Mouse (Mus musculus): ENCODE data around the gene Hist1h2ab. TPM values are rescaled to one million over a fixed set of nuclear protein-coding genes. Genes with fewer than 3 reads are reported as not detected.

Hist1h2ab gene
- polyA plus RNA-seq, 1 experiment from 2014 or later = 23.1 TPM

Small RNA genes within 50 kb of the gene (microRNA-seq; reads per million reads assigned to microRNA genes)
- gene Gm44314 (ENCODE audit: borderline number of aligned reads) = not detected
- gene Gm44484 (ENCODE audit: borderline number of aligned reads) = not detected

Other genes starting within 250 kb of the Hist1h2ab start
- 6.1 and 7.1 TPM in 2 replicates for gene Hist1h4h, start 220.1 kb upstream of the Hist1h2ab start, polyA plus RNA-seq (2015; fragmentation: Nextera tagmentation; extraction: Ambion mirVana)
- 2.7 and 3.4 TPM in 2 replicates for gene Hist1h2af, start 217.2 kb upstream of the Hist1h2ab start, polyA plus RNA-seq (2015; fragmentation: Nextera tagmentation; extraction: Ambion mirVana)
- gene Hist1h3g, start 215.7 kb upstream of the Hist1h2ab start, polyA plus RNA-seq (2015; fragmentation: Nextera tagmentation; extraction: Ambion mirVana) = 3.2 and 5.3 TPM in 2 replicates
- gene Hist1h2bh, start 207.7 kb upstream of the Hist1h2ab start, polyA plus RNA-seq (2015; fragmentation: Nextera tagmentation; extraction: Ambion mirVana) = 1.0 and 1.1 TPM in 2 replicates
- 0.25 and 0.37 TPM in 2 replicates for gene Hist1h3f, start 207.1 kb upstream of the Hist1h2ab start, polyA plus RNA-seq (2015; fragmentation: Nextera tagmentation; extraction: Ambion mirVana)
- gene Hist1h4f, start 199.5 kb upstream of the Hist1h2ab start, polyA plus RNA-seq (2015; fragmentation: Nextera tagmentation; extraction: Ambion mirVana) = 1.1 and 1.7 TPM in 2 replicates
- gene Hist1h1d, start 197.9 kb upstream of the Hist1h2ab start, polyA plus RNA-seq (2015; fragmentation: Nextera tagmentation; extraction: Ambion mirVana) = 0.44 and 0.55 TPM in 2 replicates
- gene Hist1h3e, start 188.8 kb upstream of the Hist1h2ab start, polyA plus RNA-seq (2015; fragmentation: Nextera tagmentation; extraction: Ambion mirVana) = 3.7 and 4.4 TPM in 2 replicates
- 53.3 and 77.8 TPM in 2 replicates for gene Hist1h2ae, start 179.9 kb upstream of the Hist1h2ab start, polyA plus RNA-seq (2015; fragmentation: Nextera tagmentation; extraction: Ambion mirVana)
- gene Hist1h2bg, start 179.7 kb upstream of the Hist1h2ab start, polyA plus RNA-seq (2015; fragmentation: Nextera tagmentation; extraction: Ambion mirVana) = 6.5 and 8.3 TPM in 2 replicates
- 2.8 and 3.7 TPM in 2 replicates for gene Hist1h2bf, start 176.9 kb upstream of the Hist1h2ab start, polyA plus RNA-seq (2015; fragmentation: Nextera tagmentation; extraction: Ambion mirVana)
- 1.8 and 3.9 TPM in 2 replicates for gene Hist1h2ad, start 176.7 kb upstream of the Hist1h2ab start, polyA plus RNA-seq (2015; fragmentation: Nextera tagmentation; extraction: Ambion mirVana)
- 5.0 and 6.0 TPM in 2 replicates for gene Hist1h3d, start 175.4 kb upstream of the Hist1h2ab start, polyA plus RNA-seq (2015; fragmentation: Nextera tagmentation; extraction: Ambion mirVana)
- 86.2 and 107 TPM in 2 replicates for gene Hist1h4d, start 169.5 kb upstream of the Hist1h2ab start, polyA plus RNA-seq (2015; fragmentation: Nextera tagmentation; extraction: Ambion mirVana)
- gene Hist1h2be, start 130.0 kb upstream of the Hist1h2ab start, polyA plus RNA-seq (2015; fragmentation: Nextera tagmentation; extraction: Ambion mirVana) = 2.7 and 3.6 TPM in 2 replicates
- 14.7 and 20.7 TPM in 2 replicates for gene Hist1h1e, start 128.6 kb upstream of the Hist1h2ab start, polyA plus RNA-seq (2015; fragmentation: Nextera tagmentation; extraction: Ambion mirVana)
- 1.1 and 1.3 TPM in 2 replicates for gene Hist1h2ac, start 67.2 kb upstream of the Hist1h2ab start, polyA plus RNA-seq (2015; fragmentation: Nextera tagmentation; extraction: Ambion mirVana)
- gene Hist1h2bc, start 66.9 kb upstream of the Hist1h2ab start, polyA plus RNA-seq (2015; fragmentation: Nextera tagmentation; extraction: Ambion mirVana) = 63.3 and 66.8 TPM in 2 replicates
- not detected in 2 replicates for gene Hist1h1t, start 55.3 kb upstream of the Hist1h2ab start, polyA plus RNA-seq (2015; fragmentation: Nextera tagmentation; extraction: Ambion mirVana)
- gene Hist1h4c, start 52.7 kb upstream of the Hist1h2ab start, polyA plus RNA-seq (2015; fragmentation: Nextera tagmentation; extraction: Ambion mirVana) = 4.2 and 5.3 TPM in 2 replicates
- 8.7 and 13.0 TPM in 2 replicates for gene Hfe, start 40.3 kb upstream of the Hist1h2ab start, polyA plus RNA-seq (2015; fragmentation: Nextera tagmentation; extraction: Ambion mirVana)
- gene Hist1h1c, start 12.3 kb upstream of the Hist1h2ab start, polyA plus RNA-seq (2015; fragmentation: Nextera tagmentation; extraction: Ambion mirVana) = 36.4 TPM in 2 replicates
- gene Hist1h3c, start 5.5 kb upstream of the Hist1h2ab start, polyA plus RNA-seq (2015; fragmentation: Nextera tagmentation; extraction: Ambion mirVana) = 3.5 and 4.8 TPM in 2 replicates
- gene Hist1h2bb, start 4.4 kb upstream of the Hist1h2ab start, polyA plus RNA-seq (2015; fragmentation: Nextera tagmentation; extraction: Ambion mirVana) = 2.0 and 2.1 TPM in 2 replicates
- 8.4 and 9.7 TPM in 2 replicates for gene Hist1h3b, start 1.1 kb downstream of the Hist1h2ab start, polyA plus RNA-seq (2015; fragmentation: Nextera tagmentation; extraction: Ambion mirVana)
- gene Hist1h4b, start 5.9 kb downstream of the Hist1h2ab start, polyA plus RNA-seq (2015; fragmentation: Nextera tagmentation; extraction: Ambion mirVana) = 2.6 and 3.0 TPM in 2 replicates
- gene Hist1h4a, start 10.1 kb downstream of the Hist1h2ab start, polyA plus RNA-seq (2015; fragmentation: Nextera tagmentation; extraction: Ambion mirVana) = 0.39 and 0.42 TPM in 2 replicates
- gene Hist1h3a, start 11.3 kb downstream of the Hist1h2ab start, polyA plus RNA-seq (2015; fragmentation: Nextera tagmentation; extraction: Ambion mirVana) = 2.3 and 3.5 TPM in 2 replicates
- gene Hist1h1a, start 12.5 kb downstream of the Hist1h2ab start, polyA plus RNA-seq (2015; fragmentation: Nextera tagmentation; extraction: Ambion mirVana) = 1.8 and 1.9 TPM in 2 replicates
- not detected in 2 replicates for gene Trim38, start 18.8 kb downstream of the Hist1h2ab start, polyA plus RNA-seq (2015; fragmentation: Nextera tagmentation; extraction: Ambion mirVana)
- not detected in 2 replicates for gene Slc17a2, start 55.9 kb downstream of the Hist1h2ab start, polyA plus RNA-seq (2015; fragmentation: Nextera tagmentation; extraction: Ambion mirVana)
- gene Slc17a3, start 88.3 kb downstream of the Hist1h2ab start, polyA plus RNA-seq (2015; fragmentation: Nextera tagmentation; extraction: Ambion mirVana) = not detected in 2 replicates
- gene Slc17a1, start 116.6 kb downstream of the Hist1h2ab start, polyA plus RNA-seq (2015; fragmentation: Nextera tagmentation; extraction: Ambion mirVana) = not detected in 2 replicates
- not detected in 2 replicates for gene Slc17a4, start 163.9 kb downstream of the Hist1h2ab start, polyA plus RNA-seq (2015; fragmentation: Nextera tagmentation; extraction: Ambion mirVana)
- not detected in 2 replicates for gene Hist1h2ba, start 183.0 kb downstream of the Hist1h2ab start, polyA plus RNA-seq (2015; fragmentation: Nextera tagmentation; extraction: Ambion mirVana)
- not detected in 2 replicates for gene Hist1h2aa, start 183.3 kb downstream of the Hist1h2ab start, polyA plus RNA-seq (2015; fragmentation: Nextera tagmentation; extraction: Ambion mirVana)
- gene Scgn, start 240.1 kb downstream of the Hist1h2ab start, polyA plus RNA-seq (2015; fragmentation: Nextera tagmentation; extraction: Ambion mirVana) = 0.42 and 0.63 TPM in 2 replicates

All from embryonic facial prominence, embryonic 15.5 days (tissue).